Mouse (Mus musculus): ENCODE data around the gene Phactr1.

DNA sequence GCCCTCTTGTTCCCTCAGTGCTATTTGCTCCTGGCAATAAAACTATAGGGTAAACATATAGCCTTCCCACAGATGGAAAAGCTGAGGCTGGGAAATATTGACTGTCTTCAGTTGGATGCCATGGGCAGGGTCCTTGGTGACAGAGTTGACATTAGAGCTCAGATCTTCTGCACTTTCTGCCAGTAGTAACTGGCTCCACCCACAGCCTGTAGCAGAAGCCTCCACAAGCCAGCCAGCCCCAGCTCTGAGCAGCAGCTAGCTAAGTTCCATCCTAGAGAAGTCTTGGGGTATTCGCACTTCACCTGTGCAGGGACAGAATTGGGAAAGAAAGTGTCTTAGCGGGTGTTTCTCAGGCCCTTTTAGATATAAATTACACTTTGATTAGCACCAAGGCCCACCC is 390.5 kb downstream of the Phactr1 start:
- no peak for TF ChIP-seq CTCF (IDR thresholded peaks at IDR 0.05; ENCODE audit: low read depth)
- no peak for TF ChIP-seq EP300 (IDR thresholded peaks at IDR 0.05; ENCODE audit: low read depth)
